Mouse (Mus musculus): ENCODE data around the gene Gtpbp2.

The Gtpbp2 gene

DNA sequence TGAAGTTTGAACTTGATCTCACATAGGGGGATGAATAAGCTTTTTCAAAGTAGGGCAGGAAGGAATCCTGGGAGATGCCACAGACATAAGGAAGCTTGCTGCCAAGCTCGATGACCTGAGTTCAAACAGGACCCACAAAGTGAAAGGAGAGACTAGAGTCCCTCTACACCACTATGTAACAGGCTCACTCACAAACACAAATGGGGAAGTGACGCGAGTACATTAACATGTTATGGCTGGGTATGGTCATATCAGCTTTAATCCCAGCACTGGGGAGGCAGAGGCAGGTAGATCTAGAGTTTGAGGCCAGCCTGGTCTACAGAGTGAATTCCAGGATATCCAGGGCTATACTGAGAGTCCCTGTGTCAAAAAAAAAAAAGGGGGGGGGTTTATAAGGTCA lies 6.5 kb upstream of the Gtpbp2 start:
- no peak for DNase-seq

DNA sequence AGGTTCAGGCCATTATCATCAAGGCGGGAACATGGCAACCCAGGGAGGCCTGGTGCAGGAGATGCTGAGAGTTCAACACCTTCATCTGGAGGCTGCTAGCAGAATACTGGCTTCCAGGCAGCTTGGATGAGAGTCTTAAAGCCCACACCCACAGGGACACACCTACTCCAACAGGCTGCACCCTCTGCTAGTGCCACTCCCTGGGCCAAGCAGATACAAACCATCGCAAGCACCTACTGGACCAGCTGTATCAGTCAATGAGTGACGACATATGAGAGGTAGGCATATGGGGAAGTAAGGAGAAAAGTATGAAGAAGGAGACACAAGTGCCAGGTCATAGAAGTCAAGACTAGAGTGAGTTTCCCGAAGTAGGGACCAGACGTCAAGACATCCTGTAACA lies 4.2 kb upstream of the Gtpbp2 start:
- no peak for DNase-seq

DNA sequence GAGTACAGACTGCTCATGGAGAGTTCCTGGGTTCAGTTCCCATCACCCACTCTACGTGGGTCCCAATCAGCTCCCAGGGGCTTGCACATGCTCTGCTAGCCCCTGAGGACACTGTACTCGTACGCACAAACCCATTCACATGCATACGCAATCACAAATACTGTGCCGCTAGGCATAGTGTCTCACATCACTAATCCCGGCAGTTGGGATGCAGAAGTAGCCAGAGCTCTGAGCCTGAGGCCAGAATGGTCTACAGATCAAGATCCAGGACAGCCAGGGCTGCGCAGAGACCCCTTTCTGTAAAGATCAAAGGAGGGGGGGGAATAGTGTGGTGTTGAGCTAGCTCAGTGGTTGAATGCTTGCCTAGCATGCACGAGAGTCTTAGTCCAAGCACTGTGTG lies 3.7 kb upstream of the Gtpbp2 start:
- DNase-seq: no peak

DNA sequence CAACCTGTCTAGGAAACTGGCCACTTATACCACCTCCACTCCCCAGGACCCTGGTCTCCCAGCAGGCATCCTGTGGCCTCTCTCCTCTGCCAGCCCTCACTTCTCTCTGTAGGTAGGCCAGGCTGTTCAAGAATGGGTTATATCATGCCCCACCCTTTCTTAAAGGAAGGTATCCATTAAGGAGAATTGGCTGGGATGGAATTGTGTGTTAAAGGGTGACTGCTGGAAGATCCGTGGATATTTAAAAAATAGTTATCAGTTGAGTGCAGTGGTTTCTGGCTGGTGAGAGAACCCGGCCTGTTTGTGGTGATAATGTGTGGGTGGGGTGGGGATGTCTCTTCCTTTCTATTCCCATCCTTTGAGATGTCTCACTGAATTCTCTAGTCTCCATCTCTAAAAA lies 1.6 kb upstream of the Gtpbp2 start:
- DNase-seq: no peak

DNA sequence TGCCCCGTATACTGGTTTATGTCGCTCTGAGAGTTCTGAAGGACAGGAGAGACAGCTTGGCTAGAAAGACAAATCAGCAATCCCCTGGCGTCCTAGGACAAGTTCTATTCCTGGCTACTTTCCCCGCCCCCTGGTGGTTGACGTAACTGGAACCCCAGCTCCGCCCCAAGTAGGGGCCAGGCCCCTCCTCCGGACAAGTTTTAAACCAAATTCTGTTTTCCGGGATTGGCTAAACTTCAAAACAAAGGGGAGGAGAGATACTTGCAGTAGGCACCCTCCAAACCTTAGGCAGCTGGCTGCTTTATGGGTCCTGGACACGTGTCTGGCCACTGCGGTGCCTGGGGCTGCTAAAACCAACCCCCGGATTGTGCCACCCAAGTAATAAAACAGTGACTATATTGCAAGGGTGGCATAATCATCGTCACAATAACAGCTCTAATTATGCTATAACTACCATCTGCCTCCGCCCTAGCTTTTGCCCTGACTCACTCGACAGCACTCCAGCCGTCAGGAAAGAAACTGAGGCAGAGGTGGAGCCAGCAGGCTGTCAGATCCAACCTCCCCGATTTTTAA lies 656 bp upstream of the Gtpbp2 start:
- peak; percentile 83 for DNase-seq

DNA sequence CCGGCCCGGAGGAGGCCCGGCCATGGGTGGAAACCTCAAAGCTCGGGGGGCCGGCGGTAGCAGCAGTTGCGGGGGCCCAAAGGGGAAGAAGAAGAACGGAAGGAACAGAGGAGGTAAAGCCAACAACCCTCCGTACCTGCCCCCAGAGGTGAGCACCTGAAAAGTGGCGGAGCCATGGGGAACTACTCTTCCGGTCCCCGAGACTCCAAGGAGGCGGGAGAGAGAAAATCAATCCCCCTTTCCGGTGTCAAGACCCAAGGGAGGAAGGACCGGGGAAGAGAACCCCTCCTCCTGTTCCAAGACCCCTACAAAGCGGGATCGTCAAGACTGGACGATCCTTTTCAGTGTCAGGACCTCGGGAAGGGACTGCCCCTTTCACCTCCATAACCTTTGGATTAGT lies 347 bp downstream of the Gtpbp2 start:
- DNase-seq: no peak

DNA sequence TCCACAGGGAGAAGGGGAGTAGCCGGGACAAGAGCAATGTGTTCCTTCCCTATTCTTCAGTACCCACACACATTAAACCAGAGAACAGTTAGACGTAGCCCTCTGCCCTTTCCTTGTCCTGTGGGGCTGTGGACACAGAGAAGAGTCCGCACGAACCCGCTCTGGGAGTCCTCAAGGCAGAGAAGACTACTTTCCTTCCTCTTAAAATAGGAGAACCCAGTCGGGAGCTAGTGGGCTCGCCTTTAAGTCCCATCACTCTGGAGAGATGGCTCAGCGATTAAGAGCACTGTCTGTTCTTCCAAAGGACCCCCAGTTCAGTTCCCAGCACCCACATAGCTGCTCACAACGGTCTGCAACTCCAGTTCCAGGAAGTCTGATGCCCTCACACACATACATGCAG lies 878 bp downstream of the Gtpbp2 start:
- DNase-seq: no peak

DNA sequence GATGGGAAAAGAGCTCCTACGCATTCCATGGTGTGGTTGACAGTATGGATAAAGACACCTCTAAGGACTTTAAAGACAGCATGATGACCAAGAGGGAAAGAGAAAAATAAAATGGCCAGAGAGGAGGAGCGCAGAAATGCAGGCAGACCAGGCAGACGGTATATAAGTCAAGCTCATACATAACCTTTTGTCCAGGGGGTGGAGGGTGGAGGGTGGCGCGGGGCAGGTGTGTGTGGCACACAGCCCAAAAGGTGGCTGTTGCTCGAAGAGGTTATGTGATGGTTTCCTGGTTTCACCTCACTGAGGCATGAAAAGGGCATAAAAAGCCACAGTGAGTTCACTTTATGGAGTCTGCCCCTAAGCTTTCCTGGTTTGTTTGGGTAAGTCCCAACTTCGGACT lies 1.7 kb downstream of the Gtpbp2 start:
- no peak for DNase-seq

DNA sequence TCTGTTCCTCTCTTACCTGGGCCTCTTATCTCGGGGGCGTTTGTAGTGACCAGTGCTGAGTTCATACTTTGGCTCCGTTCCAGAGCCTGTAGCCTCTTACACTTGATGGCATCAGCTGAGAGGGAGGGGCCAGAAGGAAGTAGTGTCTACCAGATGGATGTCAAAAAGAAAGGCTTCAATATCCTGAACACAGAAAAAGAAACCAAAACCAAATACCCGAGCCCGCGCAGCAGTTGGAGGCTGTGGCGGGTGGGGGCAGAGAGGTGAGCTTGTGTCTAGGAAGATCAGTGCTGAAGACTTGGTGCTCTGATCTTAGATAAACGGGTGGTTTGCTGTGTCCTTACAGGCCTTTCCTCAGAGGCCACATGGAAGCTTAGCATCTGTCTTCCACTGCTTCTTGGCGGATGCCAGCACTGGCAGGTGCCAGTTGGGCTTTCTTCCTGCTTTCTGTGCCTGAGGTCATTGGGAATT lies 2.2 kb downstream of the Gtpbp2 start:
- DNase-seq: no peak

DNA sequence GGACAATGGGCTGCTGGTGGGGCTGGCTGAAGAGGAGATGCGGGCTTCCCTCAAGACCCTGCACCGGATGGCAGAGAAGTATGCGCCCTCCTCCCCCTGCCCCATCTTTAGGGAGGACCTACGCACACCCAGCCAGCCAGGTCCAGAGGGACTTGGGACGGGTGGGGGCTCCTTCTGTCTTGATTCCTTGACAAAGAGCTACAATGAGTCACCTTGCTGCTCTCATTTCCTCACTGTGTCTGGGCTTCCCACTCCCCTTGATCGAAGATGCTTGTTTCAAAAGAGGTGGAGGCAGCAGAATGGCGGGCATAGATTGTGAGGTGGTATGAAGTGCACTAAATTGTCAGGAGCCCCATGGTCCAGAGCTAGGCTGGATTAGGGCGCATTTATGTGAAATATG lies 3.5 kb downstream of the Gtpbp2 start:
- no peak for DNase-seq

DNA sequence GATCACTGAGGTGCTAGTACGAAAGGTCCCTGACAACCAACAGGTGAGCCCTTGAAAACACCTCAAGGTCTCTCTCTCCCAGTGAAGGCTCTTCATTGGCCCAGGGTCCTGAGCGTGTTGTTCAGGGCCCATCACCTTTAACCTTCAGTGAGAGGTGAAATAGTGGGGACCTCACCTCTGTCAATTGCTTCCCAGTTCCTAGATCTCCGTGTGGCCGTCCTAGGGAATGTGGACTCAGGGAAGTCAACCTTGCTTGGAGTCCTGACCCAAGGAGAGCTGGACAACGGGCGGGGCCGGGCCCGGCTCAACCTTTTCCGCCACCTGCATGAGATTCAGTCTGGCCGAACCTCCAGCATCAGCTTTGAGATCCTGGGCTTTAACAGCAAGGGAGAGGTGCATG lies 4.0 kb downstream of the Gtpbp2 start:
- no peak for DNase-seq

DNA sequence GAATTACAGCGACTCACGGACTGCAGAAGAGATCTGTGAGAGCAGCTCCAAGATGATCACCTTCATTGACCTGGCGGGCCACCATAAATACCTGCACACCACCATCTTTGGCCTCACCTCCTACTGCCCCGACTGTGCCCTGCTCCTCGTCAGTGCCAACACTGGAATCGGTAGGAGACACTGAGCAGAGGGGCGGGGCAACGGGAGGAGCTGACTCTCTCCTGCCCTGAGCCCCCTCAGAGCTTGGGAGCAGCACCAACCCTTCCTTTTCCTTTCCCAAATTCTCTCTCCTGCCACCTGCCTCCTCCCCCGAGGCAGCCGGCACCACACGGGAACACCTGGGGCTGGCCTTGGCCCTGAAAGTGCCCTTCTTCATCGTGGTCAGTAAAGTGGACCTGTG lies 4.6 kb downstream of the Gtpbp2 start:
- no peak for DNase-seq

DNA sequence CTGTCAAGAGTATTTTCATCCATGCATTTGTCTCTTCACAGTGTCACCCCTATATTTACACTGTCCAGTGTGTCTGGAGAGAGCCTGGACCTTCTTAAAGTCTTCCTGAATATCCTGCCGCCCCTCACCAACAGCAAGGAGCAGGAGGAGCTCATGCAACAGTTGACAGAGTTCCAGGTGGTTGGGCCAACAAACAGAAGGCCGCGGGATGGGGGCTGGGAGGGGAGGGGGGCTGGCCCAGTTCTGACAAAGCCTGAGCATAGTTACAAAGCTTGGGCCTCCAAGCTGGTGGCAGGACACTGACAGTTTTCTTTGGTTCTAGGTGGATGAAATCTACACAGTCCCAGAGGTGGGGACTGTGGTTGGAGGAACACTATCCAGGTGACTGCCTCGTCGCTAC lies 5.4 kb downstream of the Gtpbp2 start:
- no peak for DNase-seq

DNA sequence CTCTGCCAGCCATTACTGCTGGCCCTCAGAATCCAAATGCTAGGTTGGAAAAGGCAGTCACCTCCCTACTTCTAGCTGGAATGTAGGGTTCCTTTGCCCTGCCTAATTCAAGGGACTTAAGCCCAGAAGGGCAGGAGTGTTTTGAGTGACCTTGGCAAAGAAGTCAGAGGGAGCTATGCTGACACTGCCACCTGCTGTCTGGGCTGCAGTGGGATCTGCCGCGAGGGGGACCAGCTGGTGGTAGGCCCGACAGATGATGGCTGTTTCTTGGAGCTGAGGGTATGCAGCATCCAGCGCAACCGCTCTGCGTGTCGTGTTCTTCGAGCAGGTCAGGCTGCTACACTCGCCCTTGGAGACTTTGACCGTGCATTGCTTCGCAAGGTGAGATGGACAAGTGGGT lies 6.2 kb downstream of the Gtpbp2 start:
- no peak for DNase-seq

DNA sequence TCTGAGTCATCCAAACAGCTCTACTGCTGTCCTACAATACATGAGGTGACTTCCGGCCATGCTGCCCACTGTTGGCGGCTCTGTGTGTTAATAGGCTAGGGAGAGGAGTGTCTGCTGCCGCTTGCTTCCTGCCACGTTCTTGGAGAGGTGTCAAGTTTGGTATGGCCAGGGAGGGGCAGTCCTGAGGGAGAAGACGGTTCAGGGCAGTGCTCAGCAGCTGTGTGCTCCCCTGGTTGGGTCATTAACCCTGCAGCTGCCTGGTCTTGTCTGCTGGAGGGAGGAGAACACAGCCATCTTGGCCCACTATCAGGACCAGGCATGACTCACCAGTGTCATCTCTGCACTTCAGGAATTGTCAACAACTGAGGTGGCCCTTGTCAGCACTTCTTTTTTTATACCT lies 7.5 kb downstream of the Gtpbp2 start:
- DNase-seq: no peak

DNA sequence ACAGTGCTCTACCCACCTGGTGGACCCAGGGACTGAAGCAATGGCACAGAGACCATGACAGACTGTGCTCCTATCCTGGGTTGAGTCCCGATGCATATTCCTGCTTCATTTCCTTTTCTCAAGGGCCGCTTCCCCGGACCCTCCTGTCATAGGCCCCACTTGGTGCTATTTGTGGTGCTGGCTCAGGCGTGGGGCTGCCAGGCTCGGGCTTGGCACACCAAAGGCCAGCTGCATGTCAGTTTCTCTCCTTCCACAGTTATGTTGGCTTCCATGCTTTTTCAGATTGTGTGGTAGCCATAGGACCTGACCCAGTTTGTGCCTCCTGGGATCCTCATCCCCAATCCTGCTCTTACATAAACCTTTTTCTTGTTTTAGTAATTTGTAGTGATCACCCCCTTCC lies 7.9 kb downstream of the Gtpbp2 start:
- no peak for DNase-seq

DNA sequence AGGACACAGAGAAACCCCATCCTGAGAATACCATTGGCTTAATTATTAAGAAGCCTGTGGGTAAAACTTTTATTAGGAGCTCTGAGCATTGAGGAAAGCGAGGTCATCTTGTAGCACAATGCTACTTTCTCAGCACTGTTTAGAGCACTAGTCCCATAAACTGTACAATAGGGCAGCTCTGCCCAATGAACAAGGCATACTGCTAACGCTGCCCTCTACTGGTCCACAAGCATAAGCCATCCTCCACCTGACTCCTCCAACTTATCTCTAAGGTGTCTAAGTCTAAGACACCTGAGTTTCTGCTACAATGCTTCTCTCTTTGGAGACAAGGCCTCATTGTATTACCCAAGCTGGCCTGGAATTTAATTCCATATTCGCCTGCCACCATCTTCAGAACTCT lies 9.7 kb downstream of the Gtpbp2 start:
- DNase-seq: no peak

DNA sequence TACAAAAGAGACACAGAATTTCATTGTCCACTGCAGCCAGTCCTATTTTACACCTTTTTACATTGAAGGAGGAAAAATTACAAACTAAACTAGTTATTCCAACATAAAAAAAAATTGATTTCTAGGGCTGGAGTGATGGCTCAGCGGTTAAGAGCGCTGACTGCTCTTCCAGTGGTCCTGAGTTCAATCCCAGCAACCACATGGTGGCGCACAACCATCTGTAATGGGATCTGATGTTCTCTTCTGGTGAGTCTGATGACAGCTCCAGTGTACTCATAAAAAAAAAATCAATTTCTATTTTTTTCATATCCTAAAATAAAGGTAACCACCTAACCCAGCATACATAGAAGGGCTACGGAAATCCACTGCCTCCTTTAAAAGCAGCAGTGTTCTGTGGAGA lies 21.4 kb downstream of the Gtpbp2 start:
- no peak for DNase-seq

DNA sequence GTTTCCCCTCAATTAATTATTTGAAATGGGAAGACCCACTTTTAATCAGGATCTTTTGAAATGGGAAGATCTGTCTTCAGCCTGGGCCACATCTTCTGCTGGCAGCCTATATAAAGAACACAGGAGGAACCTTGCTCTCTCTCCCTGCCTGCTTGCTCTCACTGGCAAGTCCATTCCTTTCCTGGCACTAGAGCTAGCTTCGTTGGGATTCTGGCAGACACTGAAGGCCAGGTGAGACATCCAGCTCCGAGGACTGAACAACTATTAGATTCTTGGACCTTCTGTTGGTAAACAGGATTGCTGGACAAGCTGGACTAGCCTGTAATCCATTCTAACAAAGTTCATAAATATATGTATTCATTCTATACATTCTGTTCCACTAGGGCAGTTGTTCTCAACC lies 28.0 kb downstream of the Gtpbp2 start:
- DNase-seq: no peak

DNA sequence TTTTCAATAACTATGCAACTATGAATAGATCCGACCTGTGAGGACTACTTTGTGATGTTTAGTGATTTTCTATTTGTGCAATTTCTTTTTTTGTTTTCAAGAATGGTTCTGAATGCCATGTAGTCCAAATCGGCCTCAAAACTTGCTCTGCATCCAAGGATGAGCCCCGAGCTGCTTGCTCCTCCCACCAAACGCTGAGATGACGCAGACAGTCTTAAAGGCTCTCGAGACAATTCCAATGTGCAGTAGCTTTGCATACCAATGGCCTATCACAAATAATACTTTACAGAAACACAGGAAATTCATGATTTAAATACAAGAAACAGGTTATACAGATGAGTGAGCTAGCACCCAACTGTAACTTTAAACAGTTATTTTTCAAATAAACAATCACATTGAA lies 40.3 kb downstream of the Gtpbp2 start:
- no peak for DNase-seq

DNA sequence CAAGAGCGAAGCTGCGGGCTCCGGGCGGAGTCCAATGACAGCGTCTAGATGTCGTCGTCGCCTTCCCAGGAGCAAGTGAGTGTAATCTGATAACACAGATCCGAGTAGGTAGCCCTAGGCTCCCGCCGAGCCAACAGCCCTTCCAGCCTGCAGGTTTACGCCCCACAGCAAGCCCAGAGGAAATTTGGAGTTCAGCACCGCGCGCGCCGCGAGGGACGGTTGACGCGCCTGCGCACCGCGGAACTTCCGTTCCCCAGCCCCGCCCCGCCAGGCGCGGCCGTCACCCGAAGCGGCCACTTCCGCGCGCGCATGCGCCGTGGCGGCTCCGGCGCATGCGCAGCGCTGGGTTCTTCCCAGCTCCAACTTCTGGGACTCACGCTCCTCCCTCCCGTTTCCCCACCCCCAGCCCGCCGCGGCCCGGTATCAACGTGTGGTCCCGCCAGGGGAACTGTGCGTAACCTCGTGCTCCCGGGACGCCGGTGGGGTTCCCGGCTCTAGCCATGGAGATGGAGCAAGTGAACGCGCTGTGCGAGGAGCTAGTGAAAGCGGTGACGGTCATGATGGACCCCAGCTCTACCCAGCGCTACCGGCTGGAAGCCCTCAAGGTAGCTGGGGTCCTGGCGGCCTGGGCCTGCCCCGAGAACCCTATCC lies 41.7 kb downstream of the Gtpbp2 start, which contains the start of the genes Polh and Xpo5:
Polh (minus strand) TSS at position 225 of the 651 bp plus-strand sequence.
Xpo5 (plus strand) TSS at position 362 of the 651 bp plus-strand sequence.
- DNase-seq: peak; percentile 89

DNA sequence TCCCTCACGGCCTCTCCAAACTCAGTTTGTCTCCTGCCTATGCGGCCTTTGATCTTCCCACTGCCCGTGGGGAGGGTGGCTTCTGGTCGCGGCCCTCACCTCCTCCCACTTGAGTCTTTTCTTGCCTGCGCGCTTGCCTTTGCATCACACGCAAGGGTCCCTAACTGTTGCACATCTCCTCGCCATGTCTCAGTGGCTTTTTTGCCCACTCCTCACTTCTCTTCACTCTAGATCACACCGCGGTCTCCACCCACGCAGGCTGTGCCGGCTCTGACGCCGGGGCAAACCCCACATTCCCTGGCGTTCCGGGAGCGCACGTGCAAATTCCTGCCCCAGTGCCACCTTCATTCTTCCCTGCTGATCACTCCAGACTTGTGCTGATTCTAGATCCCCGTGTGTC lies 42.2 kb downstream of the Gtpbp2 start:
- DNase-seq: no peak

DNA sequence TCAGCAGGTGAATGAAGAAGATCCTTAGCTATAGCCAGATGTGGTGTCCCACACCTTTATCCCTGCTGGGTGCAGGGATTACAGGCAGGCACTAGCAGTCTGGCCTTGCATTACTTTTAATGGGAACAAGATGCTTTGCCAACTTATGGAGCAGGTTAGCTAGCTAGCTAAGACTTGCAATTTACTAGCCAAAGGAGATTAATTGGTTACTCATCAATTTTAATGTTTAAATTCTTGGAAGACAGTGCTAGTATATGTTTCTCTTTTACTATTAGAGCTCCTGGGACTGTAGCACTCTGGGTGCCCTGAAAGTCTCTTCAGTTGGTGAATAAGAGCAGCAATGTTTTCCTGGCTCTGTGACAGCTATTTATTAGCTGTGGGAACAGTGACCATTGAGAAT lies 45.8 kb downstream of the Gtpbp2 start:
- DNase-seq: no peak

DNA sequence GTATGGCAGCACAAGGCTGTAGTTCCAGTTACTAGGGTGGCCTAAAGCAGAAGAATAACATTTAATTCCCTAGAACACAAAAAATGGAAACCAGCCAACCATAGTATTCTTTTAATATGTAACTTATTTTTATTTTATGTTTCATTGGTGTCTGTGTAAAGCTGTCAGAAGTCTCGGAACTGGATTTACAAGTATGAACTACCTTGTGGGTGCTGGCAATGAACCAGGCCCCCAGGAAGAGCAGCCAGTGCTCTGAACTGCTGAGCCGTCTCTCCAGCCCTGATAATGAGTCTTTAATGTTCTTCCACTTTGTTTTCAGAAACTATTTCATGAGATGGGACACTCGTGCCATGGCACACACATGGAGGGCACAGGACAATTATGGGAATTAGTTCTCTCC lies 49.7 kb downstream of the Gtpbp2 start:
- DNase-seq: no peak
